Mouse (Mus musculus) CH12.LX (cell line): ENCODE measurements around the gene Gm20388.

Experiments used
- CTCF ChIP-seq, 2 experiments: IDR thresholded peaks in 1 of 2; conservative IDR thresholded peaks in 1 of 2; 2 replicates each; pipeline ENCODE4 v1.5.1; 2011 to 2012; ENCODE audit warnings: low read depth in 2 of 2, low read length in 2 of 2, improper control_type of control experiment in 1 of 2, inconsistent platforms in 1 of 2, mild to moderate bottlenecking in 1 of 2, moderate library complexity in 1 of 2
- GABPA ChIP-seq: IDR thresholded peaks from 2 replicates; pipeline ENCODE4 v1.6.1; 2012; ENCODE audit warnings: low read depth, low read length, improper control_type of control experiment, inconsistent platforms; ENCODE audit not compliant: insufficient replicate concordance
- NRF1 ChIP-seq: IDR thresholded peaks from 2 replicates; pipeline ENCODE4 v1.6.1; 2014; ENCODE audit warnings: low read depth, mild to moderate bottlenecking, inconsistent platforms, low read length, improper control_type of control experiment, moderate library complexity
- POLR2A ChIP-seq: IDR thresholded peaks from 2 replicates; pipeline ENCODE4 v1.6.1; 2011; ENCODE audit warnings: low read depth, mild to moderate bottlenecking, improper control_type of control experiment, low read length
- UBTF ChIP-seq: IDR thresholded peaks from 2 replicates; pipeline ENCODE4 v1.6.1; 2012; ENCODE audit warnings: low read depth, mild to moderate bottlenecking, inconsistent platforms, low read length, improper control_type of control experiment, moderate library complexity
- ZC3H11A ChIP-seq: IDR thresholded peaks from 2 replicates; pipeline ENCODE4 v1.6.1; 2012; ENCODE audit warnings: low read depth, mild to moderate bottlenecking, inconsistent platforms, low read length, improper control_type of control experiment

GRCm38 (mm10) chr8:121174721-121175539 is 1264.3 kb downstream of the Gm20388 start:
- TF ChIP-seq POLR2A (no peak), GABPA (no peak), NRF1 (no peak), UBTF (no peak), ZC3H11A (no peak), CTCF (conservative IDR thresholded peaks at IDR 0.05 in 1 of 2, IDR thresholded peaks at IDR 0.05 in 1 of 2; ENCODE audit: low read depth in 2 of 2, low read length in 2 of 2) (no peak)
